Mouse (Mus musculus) lung, postnatal 0 days (tissue): Measurements from ENCODE around the gene Olfr1411.

Experiments used
- CTCF ChIP-seq: IDR thresholded peaks from 2 replicates; pipeline ENCODE4 v1.5.1; 2016; ENCODE audit warnings: antibody characterized with exemption, mild to moderate bottlenecking
- EP300 ChIP-seq: IDR thresholded peaks from 2 replicates; pipeline ENCODE4 v1.6.1; 2016; ENCODE audit warnings: antibody characterized with exemption, mild to moderate bottlenecking, control low read depth

DNA sequence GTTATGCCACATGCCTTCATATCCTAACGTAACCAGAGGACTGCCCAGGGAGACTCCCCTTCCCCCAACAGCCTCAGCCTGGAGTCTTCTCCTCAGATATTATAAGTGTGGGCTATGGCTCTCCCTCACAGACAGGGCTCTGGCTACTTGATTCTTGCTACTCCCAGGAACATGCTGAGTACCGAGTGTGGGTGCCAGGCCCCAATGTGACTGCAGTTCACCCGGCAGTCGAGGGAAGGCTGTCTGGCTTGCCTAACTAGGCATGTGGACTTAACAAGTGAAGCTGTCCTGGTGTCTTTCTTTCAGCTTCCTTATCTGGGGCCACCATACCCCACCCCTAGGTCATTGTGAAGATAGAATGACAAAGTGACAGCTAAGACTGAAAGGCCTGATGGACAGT, 49.5 kb downstream of the Olfr1411 start:
- TF ChIP-seq CTCF (no peak), EP300 (no peak)
